In genomic region chr1:91823530-91823929, GRCm38 (mm10) we compare ENCODE assay signal across 10 mouse cellular contexts. TPM values are rescaled to one million over a fixed set of nuclear protein-coding genes. Genes with fewer than 3 reads are reported as not detected.
DNase-seq lines count a peak whose midpoint lies in the region; ATAC-seq and TF ChIP-seq lines count a peak whose summit lies in the region.
"Had no signal": no experiment of that assay in that cellular context is flagged by ENCODE, and none has a peak within 500 bp of the region (broad histone marks: within the 10 kb centered on the region; RNA-seq: fewer than 3 reads in every experiment).

No protein-coding gene starts in this region.

- no peak for ATAC-seq in heart, embryonic 12.5 days (ENCODE audit: insufficient number of reproducible peaks, low FRiP score)
- ATAC-seq in lung, embryonic 14.5 days (ENCODE audit: insufficient read depth) = peak; percentile 38; the same call in 1 of the 2 replicates

- H3K9me3 ChIP-seq in heart, embryonic 12.5 days (replicated peaks) = no peaks in the 10 kb centered on the region
- no peaks in the 10 kb centered on the region for H3K9me3 ChIP-seq in lung, embryonic 14.5 days (ENCODE audit: low read depth, low read length)

- H3K79me3 ChIP-seq in C2C12 (ENCODE audit: low read depth) = peaks cover 70% of the 10 kb centered on the region

- peaks cover 39% of the 10 kb centered on the region for H3K4me1 ChIP-seq in heart, embryonic 12.5 days (replicated peaks)
- H3K4me1 ChIP-seq in lung, embryonic 14.5 days (ENCODE audit: insufficient read depth) = peaks cover 5% of the 10 kb centered on the region

- H3K9ac ChIP-seq in heart, embryonic 12.5 days = no peak overlapping the region
- H3K9ac ChIP-seq in lung, embryonic 14.5 days = no peak overlapping the region

- no peak overlapping the region for H3ac ChIP-seq in C2C12 (ENCODE audit: control insufficient read depth, insufficient read length, low read depth)

- H3K79me2 ChIP-seq in C2C12 (ENCODE audit: control insufficient read depth, insufficient read depth) = peaks cover 100% of the 10 kb centered on the region

- WGBS in heart, embryonic 12.5 days = 22% methylated on average over 3 of the region's 3 CpGs
- WGBS in lung, embryonic 14.5 days = 18% methylated on average over 3 of the region's 3 CpGs

- H3K27ac ChIP-seq in heart, embryonic 12.5 days (ENCODE audit: poor library complexity, severe bottlenecking) = peak overlapping the region; percentile 50; the same call in 1 of the 2 replicates
- no peak overlapping the region for H3K27ac ChIP-seq in lung, embryonic 14.5 days (ENCODE audit: low read depth)

- H3K36me3 ChIP-seq in C2C12 (ENCODE audit: control insufficient read depth, insufficient read depth) = peaks cover 20% of the 10 kb centered on the region
- H3K36me3 ChIP-seq in heart, embryonic 12.5 days = no peaks in the 10 kb centered on the region
- no peaks in the 10 kb centered on the region for H3K36me3 ChIP-seq in lung, embryonic 14.5 days (ENCODE audit: insufficient read depth)

- TF ChIP-seq CTCF in C2C12 (IDR thresholded peaks at IDR 0.05; ENCODE audit: control insufficient read depth, insufficient read depth, insufficient read length) = no peak
- TF ChIP-seq CTCF in lung, embryonic 14.5 days (IDR thresholded peaks at IDR 0.05; ENCODE audit: low read depth) = no peak

- H3K27me3 ChIP-seq in C2C12 (ENCODE audit: control insufficient read depth, insufficient read depth, insufficient read length) = no peaks in the 10 kb centered on the region
- 0 out of 2 replicates have a peak, but pooled peaks cover 9% of the 10 kb centered on the region for H3K27me3 ChIP-seq in heart, embryonic 12.5 days (replicated peaks)
- no peaks in the 10 kb centered on the region for H3K27me3 ChIP-seq in lung, embryonic 14.5 days (ENCODE audit: insufficient read depth, low read length)

- H3K4me2 ChIP-seq in heart, embryonic 12.5 days = no peak overlapping the region
- no peak overlapping the region for H3K4me2 ChIP-seq in lung, embryonic 14.5 days

- DNase-seq in adipocyte (ENCODE audit: low spot score) = peak; percentile 97
- DNase-seq in lung, embryonic 14.5 days = peak; percentile 60
- DNase-seq in B cell, adult 2 months = no peak
- DNase-seq in cerebellum, postnatal 14 days = no peak
- DNase-seq in testis, postnatal 14 days (ENCODE audit: low spot score) = no peak
- DNase-seq: cerebellum, adult 11 months; thymus, postnatal 25 days had no signal

- H3K4me3 ChIP-seq in C2C12 (ENCODE audit: insufficient read depth, poor library complexity, severe bottlenecking) = no peak overlapping the region
- H3K4me3 ChIP-seq in heart, embryonic 12.5 days = no peak overlapping the region
- no peak overlapping the region for H3K4me3 ChIP-seq in lung, embryonic 14.5 days (ENCODE audit: low read depth, low read length)
- H3K4me3 ChIP-seq: erythroblast, embryonic 14.5 days had no signal

TF ChIP-seq in C2C12, 6 proteins besides CTCF, POLR2A, EP300 and RAD21:
- peak; percentile 62 for TF ChIP-seq CEBPB (IDR thresholded peaks at IDR 0.05; ENCODE audit: low read depth)
- no peak for TF ChIP-seq USF1 (IDR thresholded peaks at IDR 0.05; ENCODE audit: low read depth)

RNA-seq across cellular contexts. Expression of gene Twist2, which starts 22.3 kb away (rescaled TPM):
- polyA plus RNA-seq in C2C12 (2012; fragmentation: generic; extraction: Trizol) = 65.4 TPM
- polyA plus RNA-seq in heart, embryonic 12.5 days (2016; fragmentation: Nextera tagmentation; extraction: Ambion mirVana) = 2.6 and 3.0 TPM in 2 replicates
- 12.8 and 12.9 TPM in 2 replicates for polyA plus RNA-seq in lung, embryonic 14.5 days (2014; fragmentation: Nextera tagmentation; extraction: Ambion mirVana)
- polyA plus RNA-seq: erythroblast, embryonic 14.5 days had no signal

Comparison
In these comparisons a context has a peak if more than half of its experiments do, and no peak if none do; other contexts are left out.
1. DNase-seq: peak in adipocyte (single experiment) and lung, embryonic 14.5 days (single experiment); none in B cell, adult 2 months (0 of 2), cerebellum, postnatal 14 days (0 of 2) and testis, postnatal 14 days (single experiment).